Mouse (Mus musculus) heart, postnatal 0 days (tissue): ENCODE measurements around the gene Nodal.

Experiments used
- CTCF ChIP-seq: IDR thresholded peaks from 2 replicates; pipeline ENCODE4 v1.5.1; 2016; ENCODE audit warnings: antibody characterized with exemption, control low read depth, low read depth
- EP300 ChIP-seq: IDR thresholded peaks from 2 replicates; pipeline ENCODE4 v1.6.1; 2016; ENCODE audit warnings: antibody characterized with exemption, low read depth

GRCm38 (mm10) chr10:61405958-61406357, 11.8 kb upstream of the Nodal start:
- no peak for TF ChIP-seq CTCF
- TF ChIP-seq EP300: no peak
